Mouse (Mus musculus): ENCODE results near the gene Sort1. TPM values are rescaled to one million over a fixed set of nuclear protein-coding genes. Genes with fewer than 3 reads are reported as not detected.

Gene Sort1
- polyA plus RNA-seq, 1 experiment from 2014 or later: 5.4 TPM

DNA sequence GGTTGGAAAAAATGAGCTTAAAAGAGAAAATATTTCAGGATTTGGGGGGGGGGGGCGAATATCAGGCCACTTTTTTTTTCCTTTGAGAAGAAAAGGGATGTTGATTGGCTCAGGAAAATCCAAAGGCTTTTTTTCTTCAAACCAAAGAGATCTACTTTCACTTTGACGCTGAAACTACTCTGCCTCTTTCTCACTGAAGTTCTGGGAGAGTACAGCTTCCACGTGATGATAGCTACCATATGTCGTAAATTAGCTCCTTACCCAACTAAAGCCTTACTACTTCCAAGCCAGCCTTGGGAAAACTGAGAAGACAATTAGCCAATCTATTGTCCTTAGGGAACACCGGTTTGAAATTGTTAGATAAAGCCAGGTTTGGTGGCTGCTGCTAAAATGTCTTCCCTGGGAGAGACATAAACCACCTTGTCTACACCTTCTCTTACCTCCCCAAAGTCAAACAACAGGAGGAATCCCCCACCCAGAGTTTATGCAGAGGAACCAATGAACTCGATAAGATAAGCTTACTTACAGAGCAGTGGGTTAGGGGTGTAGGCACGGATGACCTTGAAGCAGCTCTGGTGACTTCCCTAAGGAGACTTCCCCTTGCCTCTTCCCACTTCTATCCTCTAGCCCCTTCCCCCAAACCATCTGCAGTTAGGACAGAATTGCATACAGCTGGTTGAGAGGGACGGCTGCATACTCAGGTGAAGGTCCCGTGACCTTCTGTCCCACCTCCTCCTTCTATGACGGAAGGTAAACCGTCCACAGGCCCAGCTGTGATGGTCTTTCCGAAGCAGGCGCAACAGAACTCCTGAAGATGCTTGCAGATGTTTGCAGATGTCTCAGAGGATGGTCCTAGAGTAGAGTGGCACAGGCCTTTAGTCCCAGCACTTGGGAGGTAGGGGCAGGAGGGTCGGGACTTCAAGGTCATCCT, 98.3 kb downstream of the Sort1 start:
- no peak for ATAC-seq (replicated peaks; ENCODE audit: extremely low read depth, insufficient read depth, low FRiP score)
- Histone ChIP-seq H3K4me3 (ENCODE audit: low read length) (peak overlapping the region; percentile 21), H3K4me2 (ENCODE audit: low read depth, low read length) (peak overlapping the region; percentile 51), H3K9ac (ENCODE audit: low read length) (peak overlapping the region; percentile 32; the same call in 1 of the 2 replicates), H3K4me1 (ENCODE audit: control insufficient read depth, insufficient read depth, low read length) (peaks cover 34% of the 10 kb centered on the region), H3K36me3 (ENCODE audit: control insufficient read depth, insufficient read depth) (peaks cover 3% of the 10 kb centered on the region; the same call in 1 of the 2 replicates), H3K27me3 (ENCODE audit: control insufficient read depth, insufficient read depth, low read length) (no peaks in the 10 kb centered on the region), H3K9me3 (replicated peaks; ENCODE audit: control insufficient read depth, low read length) (no peaks in the 10 kb centered on the region), H3K27ac (ENCODE audit: low read length) (peak overlapping the region; percentile 34; the same call in 1 of the 2 replicates)
- 55% methylated on average over 14 of the region's 14 CpGs for WGBS

- H3K4me3 ChIP-seq (ENCODE audit: low read length): peak within 1 kb of the TSS; percentile 80
- no peaks in the 10 kb centered on the region for H3K27me3 ChIP-seq (ENCODE audit: control insufficient read depth, insufficient read depth, low read length)
- H3K36me3 ChIP-seq (ENCODE audit: control insufficient read depth, insufficient read depth): peaks cover 3% of the 10 kb centered on the region; the same call in 1 of the 2 replicates
- H3K4me1 ChIP-seq (ENCODE audit: control insufficient read depth, insufficient read depth, low read length): peaks cover 34% of the 10 kb centered on the region
- peak within 1 kb of the TSS; percentile 70 for H3K4me2 ChIP-seq (ENCODE audit: low read depth, low read length)
- peak within 1 kb of the TSS; percentile 72 for H3K9ac ChIP-seq (ENCODE audit: low read length)
- ATAC-seq (replicated peaks; ENCODE audit: extremely low read depth, insufficient read depth, low FRiP score): peak; percentile 88
- peak within 1 kb of the TSS; percentile 52 for H3K27ac ChIP-seq (ENCODE audit: low read length)
- H3K9me3 ChIP-seq (replicated peaks; ENCODE audit: control insufficient read depth, low read length): no peaks in the 10 kb centered on the region
- WGBS: 1% methylated on average over 44 of the region's 44 CpGs
Observed at GRCm38 (mm10) chr3:108383485-108384354, 99.8 kb downstream of the Sort1 start, which contains the start of gene Psrc1. Gene Psrc1, plus strand, starts transcription at chr3:108383839.

DNA sequence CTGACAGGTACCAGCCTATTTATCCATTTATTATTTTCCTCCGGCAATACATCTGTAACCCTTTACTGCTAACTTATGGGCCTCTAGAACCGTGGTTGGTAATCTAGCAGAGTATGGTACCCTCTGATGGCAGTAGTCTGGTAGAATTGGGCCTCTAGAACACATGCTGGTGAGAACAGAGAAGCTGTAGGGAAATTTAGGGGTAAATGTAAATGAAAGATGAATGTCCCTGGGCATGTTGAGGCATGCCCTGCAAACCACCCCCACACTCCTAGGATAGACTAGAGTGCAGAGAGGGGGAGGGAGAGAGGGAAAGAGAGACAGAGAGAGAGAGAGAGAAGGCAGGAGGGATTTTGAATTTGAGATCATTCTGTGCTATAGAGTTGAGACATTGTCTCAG, 100.5 kb downstream of the Sort1 start:
- Histone ChIP-seq H3K9ac (ENCODE audit: low read length) (peak overlapping the region; percentile 72; the same call in 1 of the 2 replicates), H3K4me1 (ENCODE audit: control insufficient read depth, insufficient read depth, low read length) (peaks cover 34% of the 10 kb centered on the region)

GRCm38 (mm10) chr3:108386186-108386585, 102.3 kb downstream of the Sort1 start:
- WGBS: 89% methylated on average over 10 of the region's 10 CpGs
- ATAC-seq (replicated peaks; ENCODE audit: extremely low read depth, insufficient read depth, low FRiP score): no peak
- Histone ChIP-seq H3K4me2 (ENCODE audit: low read depth, low read length) (no peak overlapping the region), H3K27me3 (ENCODE audit: control insufficient read depth, insufficient read depth, low read length) (no peaks in the 10 kb centered on the region), H3K9ac (ENCODE audit: low read length) (no peak overlapping the region), H3K4me1 (ENCODE audit: control insufficient read depth, insufficient read depth, low read length) (peaks cover 29% of the 10 kb centered on the region), H3K36me3 (ENCODE audit: control insufficient read depth, insufficient read depth) (peaks cover 3% of the 10 kb centered on the region; the same call in 1 of the 2 replicates), H3K4me3 (ENCODE audit: low read length) (no peak overlapping the region), H3K9me3 (replicated peaks; ENCODE audit: control insufficient read depth, low read length) (no peaks in the 10 kb centered on the region), H3K27ac (ENCODE audit: low read length) (no peak overlapping the region)

More for the DNA sequence above, 100.5 kb downstream of the Sort1 start:
- no peak for ATAC-seq (replicated peaks; ENCODE audit: extremely low read depth, insufficient read depth, low FRiP score)
- H3K4me3 ChIP-seq (ENCODE audit: low read length): peak overlapping the region; percentile 80
- no peaks in the 10 kb centered on the region for H3K9me3 ChIP-seq (replicated peaks; ENCODE audit: control insufficient read depth, low read length)
- 44% methylated on average over 2 of the region's 2 CpGs for WGBS
- H3K27me3 ChIP-seq (ENCODE audit: control insufficient read depth, insufficient read depth, low read length): no peaks in the 10 kb centered on the region
- H3K36me3 ChIP-seq (ENCODE audit: control insufficient read depth, insufficient read depth): peaks cover 3% of the 10 kb centered on the region; the same call in 1 of the 2 replicates
- no peak overlapping the region for H3K27ac ChIP-seq (ENCODE audit: low read length)
- H3K4me2 ChIP-seq (ENCODE audit: low read depth, low read length): peak overlapping the region; percentile 70

- Histone ChIP-seq H3K4me2 (ENCODE audit: low read depth, low read length) (peak overlapping the region; percentile 40; the same call in 1 of the 2 replicates), H3K9ac (ENCODE audit: low read length) (peak overlapping the region; percentile 39), H3K4me3 (ENCODE audit: low read length) (no peak overlapping the region), H3K4me1 (ENCODE audit: control insufficient read depth, insufficient read depth, low read length) (peaks cover 12% of the 10 kb centered on the region), H3K27me3 (ENCODE audit: control insufficient read depth, insufficient read depth, low read length) (no peaks in the 10 kb centered on the region), H3K36me3 (ENCODE audit: control insufficient read depth, insufficient read depth) (peaks cover 3% of the 10 kb centered on the region; the same call in 1 of the 2 replicates), H3K9me3 (replicated peaks; ENCODE audit: control insufficient read depth, low read length) (no peaks in the 10 kb centered on the region), H3K27ac (ENCODE audit: low read length) (peak overlapping the region; percentile 52)
- 0% methylated on average over 5 of the region's 5 CpGs for WGBS
- ATAC-seq (replicated peaks; ENCODE audit: extremely low read depth, insufficient read depth, low FRiP score): peak; percentile 78
Observed at GRCm38 (mm10) chr3:108389111-108389545, 105.2 kb downstream of the Sort1 start.

DNA sequence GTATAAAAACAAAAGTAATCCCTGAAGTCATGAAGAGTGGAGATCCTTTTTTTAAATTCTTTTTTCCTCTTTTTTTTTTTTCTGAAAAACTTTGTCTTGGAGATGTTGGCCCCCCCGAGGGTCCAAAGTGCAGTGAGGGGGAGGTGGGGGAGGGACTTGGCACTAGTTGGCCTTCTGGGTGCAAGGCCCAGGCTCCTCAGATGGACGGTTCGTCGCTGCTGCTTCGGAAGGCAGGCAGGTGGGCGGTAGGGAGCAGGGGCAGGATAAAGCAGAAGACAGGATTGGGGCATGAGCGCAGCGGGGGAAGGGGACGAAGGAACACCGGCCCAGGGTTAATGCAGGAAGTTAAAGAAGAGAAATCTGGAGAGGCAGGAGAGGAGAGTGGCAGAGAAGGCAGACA, 108.4 kb downstream of the Sort1 start:
- Histone ChIP-seq H3K4me2 (ENCODE audit: low read depth, low read length) (0 out of 2 replicates have a peak overlapping the region, but pooled peaks have one; percentile 11), H3K27me3 (ENCODE audit: control insufficient read depth, insufficient read depth, low read length) (no peaks in the 10 kb centered on the region), H3K9ac (ENCODE audit: low read length) (no peak overlapping the region), H3K4me1 (ENCODE audit: control insufficient read depth, insufficient read depth, low read length) (0 out of 2 replicates have a peak, but pooled peaks cover 4% of the 10 kb centered on the region), H3K4me3 (ENCODE audit: low read length) (no peak overlapping the region), H3K27ac (ENCODE audit: low read length) (no peak overlapping the region), H3K9me3 (replicated peaks; ENCODE audit: control insufficient read depth, low read length) (no peaks in the 10 kb centered on the region), H3K36me3 (ENCODE audit: control insufficient read depth, insufficient read depth) (no peaks in the 10 kb centered on the region)
- 22% methylated on average over 10 of the region's 10 CpGs for WGBS
- ATAC-seq (replicated peaks; ENCODE audit: extremely low read depth, insufficient read depth, low FRiP score): no peak

DNA sequence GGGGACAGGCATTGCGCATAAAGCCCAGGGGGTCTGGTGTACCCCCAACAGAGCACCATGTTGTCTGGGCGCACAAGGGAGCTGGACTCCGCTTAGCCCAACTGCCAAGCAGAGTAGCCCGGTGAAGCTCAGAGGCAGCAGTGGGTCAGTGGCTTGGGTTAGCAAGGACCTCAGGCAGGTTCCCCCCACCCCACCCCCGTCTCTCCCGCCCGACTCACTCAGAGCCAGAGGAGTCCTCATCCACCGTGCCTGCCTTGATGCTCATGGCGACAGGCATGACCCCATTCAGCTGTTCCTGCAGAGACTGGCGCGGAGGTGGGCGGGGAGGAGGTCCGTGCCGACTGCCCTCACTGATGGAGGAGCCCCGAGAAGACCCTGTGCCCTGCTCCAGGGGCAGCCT, 108.9 kb downstream of the Sort1 start:
- Histone ChIP-seq H3K27ac (ENCODE audit: low read length) (no peak overlapping the region), H3K9ac (ENCODE audit: low read length) (no peak overlapping the region), H3K9me3 (replicated peaks; ENCODE audit: control insufficient read depth, low read length) (no peaks in the 10 kb centered on the region), H3K4me1 (ENCODE audit: control insufficient read depth, insufficient read depth, low read length) (0 out of 2 replicates have a peak, but pooled peaks cover 4% of the 10 kb centered on the region), H3K4me2 (ENCODE audit: low read depth, low read length) (0 out of 2 replicates have a peak overlapping the region, but pooled peaks have one; percentile 11), H3K4me3 (ENCODE audit: low read length) (no peak overlapping the region), H3K27me3 (ENCODE audit: control insufficient read depth, insufficient read depth, low read length) (no peaks in the 10 kb centered on the region), H3K36me3 (ENCODE audit: control insufficient read depth, insufficient read depth) (no peaks in the 10 kb centered on the region)
- 51% methylated on average over 15 of the region's 15 CpGs for WGBS
- ATAC-seq (replicated peaks; ENCODE audit: extremely low read depth, insufficient read depth, low FRiP score): no peak

DNA sequence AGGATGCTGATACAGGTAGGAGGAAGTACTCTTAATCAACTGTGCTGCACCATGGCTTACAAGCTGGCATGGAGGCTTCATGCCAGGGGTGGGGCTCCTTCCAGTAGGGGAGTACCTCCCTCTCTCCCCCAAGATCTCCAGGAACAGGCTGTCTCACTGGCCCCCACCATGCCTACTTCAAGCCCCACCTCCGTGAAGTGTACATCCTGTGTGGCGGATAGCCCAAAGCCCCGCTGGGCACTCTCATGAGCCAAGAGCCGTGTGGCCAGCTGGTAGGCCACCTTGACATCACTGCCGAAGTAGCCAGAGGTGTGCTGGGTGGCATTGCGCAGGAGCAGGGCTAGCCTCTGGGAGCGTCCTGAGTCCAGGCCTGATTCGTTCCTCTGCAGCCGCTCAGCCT, 114.4 kb downstream of the Sort1 start:
- H3K36me3 ChIP-seq (ENCODE audit: control insufficient read depth, insufficient read depth): no peaks in the 10 kb centered on the region
- WGBS: 85% methylated on average over 9 of the region's 9 CpGs
- no peak overlapping the region for H3K4me3 ChIP-seq (ENCODE audit: low read length)
- H3K4me2 ChIP-seq (ENCODE audit: low read depth, low read length): no peak overlapping the region
- H3K4me1 ChIP-seq (ENCODE audit: control insufficient read depth, insufficient read depth, low read length): 0 out of 2 replicates have a peak, but pooled peaks cover 2% of the 10 kb centered on the region
- H3K27me3 ChIP-seq (ENCODE audit: control insufficient read depth, insufficient read depth, low read length): no peaks in the 10 kb centered on the region
- H3K27ac ChIP-seq (ENCODE audit: low read length): no peak overlapping the region
- H3K9me3 ChIP-seq (replicated peaks; ENCODE audit: control insufficient read depth, low read length): no peaks in the 10 kb centered on the region
- ATAC-seq (replicated peaks; ENCODE audit: extremely low read depth, insufficient read depth, low FRiP score): no peak
- no peak overlapping the region for H3K9ac ChIP-seq (ENCODE audit: low read length)

Measured in heart, embryonic 16.5 days (tissue).